Mouse (Mus musculus) brown adipose tissue, adult 24 weeks (tissue): ENCODE data around the gene 1110004F10Rik. TPM values are rescaled to one million over a fixed set of nuclear protein-coding genes. Genes with fewer than 3 reads are reported as not detected.
"Not testable (repeated sequence)": the region's sequence is repeated elsewhere in the genome, so short reads cannot be mapped to it uniquely, and the experiment has no call there.

Experiments used
- H3K27ac ChIP-seq: fragments of 200-500 bp; replicated peaks from 2 replicates; pipeline ENCODE4 v1.5.1; 2012; ENCODE audit warnings: low read depth, mild to moderate bottlenecking, low read length
- H3K4me1 ChIP-seq: fragments of 200-500 bp; 2 replicates; pipeline ENCODE4 v1.6.1; 2012; ENCODE audit warnings: low read length, mixed read lengths; ENCODE audit not compliant: control insufficient read depth, insufficient read depth, insufficient read length
- H3K4me3 ChIP-seq: fragments of 200-500 bp; 2 replicates; pipeline ENCODE4 v1.5.1; 2012; ENCODE audit warnings: low read depth, mild to moderate bottlenecking, low read length, moderate library complexity; ENCODE audit not compliant: insufficient read depth
- polyA plus RNA-seq: library from polyadenylated mRNA; stranded (reverse); fragments of >200 nt; gene quantifications from 2 replicates; pipeline ENCODE4 v1.2.4, GENCODE M21; 2012; ENCODE audit not compliant: missing spikeins, insufficient read depth, insufficient read length

The 1110004F10Rik gene
- polyA plus RNA-seq, 1 experiment: 68.8 TPM

GRCm38 (mm10) chr7:116039538-116040466 is 605 bp downstream of the 1110004F10Rik start:
- no peak overlapping the region for H3K27ac ChIP-seq

GRCm38 (mm10) chr7:116040470-116041019 is 1.3 kb downstream of the 1110004F10Rik start:
- peaks cover 2% of the 10 kb centered on the region; the same call in 1 of the 2 replicates for H3K4me1 ChIP-seq
- H3K27ac ChIP-seq: no peak overlapping the region
- H3K4me3 ChIP-seq: no peak overlapping the region

More at GRCm38 (mm10) chr7:116039538-116040466, 605 bp downstream of the 1110004F10Rik start:
- Histone ChIP-seq H3K4me1 (peaks cover 2% of the 10 kb centered on the region; the same call in 1 of the 2 replicates), H3K4me3 (peak overlapping the region; percentile 65)

GRCm38 (mm10) chr7:116060739-116061138 is 21.5 kb downstream of the 1110004F10Rik start:
- H3K27ac ChIP-seq: no peak overlapping the region
- H3K4me1 ChIP-seq: no peaks in the 10 kb centered on the region
- H3K4me3 ChIP-seq: no peak overlapping the region

GRCm38 (mm10) chr7:116084366-116084765 is 45.2 kb downstream of the 1110004F10Rik start, which contains the start of gene Gm4353:
TSS of gene Gm4353 (minus strand) at chr7:116084635.
- H3K4me1 ChIP-seq, H3K4me3 ChIP-seq: not testable (repeated sequence)

GRCm38 (mm10) chr7:116092710-116093465 is 53.7 kb downstream of the 1110004F10Rik start:
- peaks cover 2% of the 10 kb centered on the region for H3K4me1 ChIP-seq
- peak overlapping the region; percentile 92 for H3K27ac ChIP-seq
- H3K4me3 ChIP-seq: peak overlapping the region; percentile 95

More at GRCm38 (mm10) chr7:116084366-116084765, 45.2 kb downstream of the 1110004F10Rik start, which contains the start of gene Gm4353:
- H3K27ac ChIP-seq: not testable (repeated sequence)

GRCm38 (mm10) chr7:116093466-116093850 is 54.3 kb downstream of the 1110004F10Rik start:
- Histone ChIP-seq H3K4me3 (peak overlapping the region; percentile 95), H3K4me1 (peaks cover 2% of the 10 kb centered on the region)

GRCm38 (mm10) chr7:116099952-116100528 is 60.8 kb downstream of the 1110004F10Rik start:
- Histone ChIP-seq H3K4me1 (no peaks in the 10 kb centered on the region; the same call in 1 of the 2 replicates), H3K27ac (no peak overlapping the region), H3K4me3 (no peak overlapping the region)

More at GRCm38 (mm10) chr7:116093466-116093850, 54.3 kb downstream of the 1110004F10Rik start:
- H3K27ac ChIP-seq: peak overlapping the region; percentile 92

- Histone ChIP-seq H3K4me3 (no peak overlapping the region), H3K4me1 (no peaks in the 10 kb centered on the region; the same call in 1 of the 2 replicates), H3K27ac (no peak overlapping the region)
Measured at GRCm38 (mm10) chr7:116103091-116103490, 63.9 kb downstream of the 1110004F10Rik start.

GRCm38 (mm10) chr7:116110661-116111060 is 71.5 kb downstream of the 1110004F10Rik start:
- Histone ChIP-seq H3K27ac (no peak overlapping the region), H3K4me3 (no peak overlapping the region)

GRCm38 (mm10) chr7:116111546-116111945 is 72.3 kb downstream of the 1110004F10Rik start:
- Histone ChIP-seq H3K4me3 (no peak overlapping the region), H3K27ac (no peak overlapping the region), H3K4me1 (no peaks in the 10 kb centered on the region)

More at GRCm38 (mm10) chr7:116110661-116111060, 71.5 kb downstream of the 1110004F10Rik start:
- no peaks in the 10 kb centered on the region for H3K4me1 ChIP-seq

- Histone ChIP-seq H3K27ac (no peak overlapping the region), H3K4me3 (no peak overlapping the region), H3K4me1 (no peaks in the 10 kb centered on the region)
Measured at GRCm38 (mm10) chr7:116115216-116115930, 76.2 kb downstream of the 1110004F10Rik start.

GRCm38 (mm10) chr7:116115991-116116390 is 76.8 kb downstream of the 1110004F10Rik start:
- no peaks in the 10 kb centered on the region for H3K4me1 ChIP-seq
- no peak overlapping the region for H3K4me3 ChIP-seq
- no peak overlapping the region for H3K27ac ChIP-seq

- H3K4me1 ChIP-seq: no peaks in the 10 kb centered on the region
- no peak overlapping the region for H3K27ac ChIP-seq
- no peak overlapping the region for H3K4me3 ChIP-seq
Measured at GRCm38 (mm10) chr7:116119306-116119857, 80.2 kb downstream of the 1110004F10Rik start.

GRCm38 (mm10) chr7:116120737-116121136 is 81.5 kb downstream of the 1110004F10Rik start:
- Histone ChIP-seq H3K4me3 (no peak overlapping the region), H3K27ac (no peak overlapping the region), H3K4me1 (no peaks in the 10 kb centered on the region)
